Comparison of ENCODE assay signal across 15 mouse cellular contexts in genomic region chr14:33260131-33260530, GRCm38 (mm10). TPM values are rescaled to one million over a fixed set of nuclear protein-coding genes. Genes with fewer than 3 reads are reported as not detected.
DNase-seq lines count a peak whose midpoint lies in the region.
"Had no signal": no experiment of that assay in that cellular context is flagged by ENCODE, and none has a peak within 500 bp of the region (broad histone marks: within the 10 kb centered on the region; RNA-seq: fewer than 3 reads in every experiment).

No protein-coding gene starts in this region.

- peak; percentile 79 to 83 for DNase-seq in adrenal gland, adult (ENCODE audit: inconsistent age in 2 of 2, low spot score in 1 of 2)
- no peak for DNase-seq in adrenal gland, postnatal 4 days (ENCODE audit: low spot score in 2 of 2)
- DNase-seq in adrenal gland, postnatal 10 days = peak; percentile 19
- peak; percentile 30 for DNase-seq in adrenal gland, postnatal 25 days
- DNase-seq in gastrocnemius, adult 18-20 months (ENCODE audit: low spot score) = no peak
- DNase-seq in natural killer cell, adult 2 months (ENCODE audit: low spot score in 2 of 2) = no peak
- DNase-seq in lung, postnatal 4 days = no peak
- DNase-seq: B cell, adult 2 months; cerebellum, adult 11 months; cerebellum, adult 18-20 months; cerebellum, adult 8-10 months; cerebellum, adult 9-11 months; cerebellum, postnatal 14 days; cerebellum, postnatal 36 days; embryo, embryonic 11 days had no signal

RNA-seq across cellular contexts. Expression of gene Arhgap22, which starts 46.3 kb away (rescaled TPM):
- 1 to 10 TPM; 8.7 to 9.7 TPM for total RNA-seq in adrenal gland, postnatal 4 days (2021)
- 1 to 10 TPM; 4.8 to 5.5 TPM for total RNA-seq in adrenal gland, postnatal 10 days (2021)
- total RNA-seq in adrenal gland, postnatal 25 days (2021) = 4.0 and 5.7 TPM in 2 replicates
- total RNA-seq in gastrocnemius, adult 18-20 months (2021) = 1 to 10 TPM in 1 of 2 experiments, under 1 TPM in 1; 0.41 to 1.3 TPM

Comparison
In these comparisons a context has a peak if more than half of its experiments do, and no peak if none do; other contexts are left out.
1. DNase-seq: peak in adrenal gland, adult (2 of 2), adrenal gland, postnatal 10 days (single experiment) and adrenal gland, postnatal 25 days (single experiment); none in adrenal gland, postnatal 4 days (0 of 2), gastrocnemius, adult 18-20 months (single experiment), natural killer cell, adult 2 months (0 of 2) and lung, postnatal 4 days (0 of 2).